Mouse (Mus musculus): ENCODE measurements at regions not wholly inside any gene's neighbourhood (a gene's known extent, or its start where the extent isn't known, plus 50 kb on each side); places are given as distances from the start of the nearest gene placed in this dataset.

DNA sequence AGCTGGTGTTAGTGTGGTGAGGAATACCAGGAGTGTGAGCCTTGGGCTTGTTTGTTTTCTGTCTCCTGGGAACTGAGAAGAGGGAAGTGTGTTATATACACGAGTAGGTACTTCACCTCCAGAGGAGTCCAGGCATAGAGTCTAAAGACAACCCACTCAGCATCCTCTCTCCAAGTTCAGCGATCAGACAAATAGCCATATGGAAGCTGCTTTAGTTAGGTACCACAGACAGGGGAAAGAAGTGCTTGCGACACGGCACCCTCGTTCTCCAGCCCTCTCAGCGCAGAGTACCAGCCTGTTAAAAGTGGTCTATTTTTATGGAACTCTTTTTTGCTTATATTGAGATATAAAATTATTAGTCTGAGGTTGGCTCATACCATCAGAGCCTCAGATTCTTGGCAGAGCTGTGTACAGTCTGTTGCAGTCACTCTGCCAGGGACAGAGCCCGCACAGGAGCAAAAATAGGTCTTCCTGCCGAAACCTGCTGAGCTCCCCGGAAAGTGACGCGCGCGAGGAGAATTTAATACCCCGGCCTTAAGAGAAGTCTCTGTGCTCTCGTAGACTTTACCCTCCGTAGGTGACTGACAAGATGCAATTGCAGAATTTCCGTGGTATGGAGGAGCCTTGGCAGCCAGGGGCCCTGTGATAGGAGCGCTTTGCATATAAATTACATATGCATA lies 175.5 kb downstream of the Vrk1 start:
- DNase-seq (ENCODE audit: low spot score in 2 of 2) = no peak

DNA sequence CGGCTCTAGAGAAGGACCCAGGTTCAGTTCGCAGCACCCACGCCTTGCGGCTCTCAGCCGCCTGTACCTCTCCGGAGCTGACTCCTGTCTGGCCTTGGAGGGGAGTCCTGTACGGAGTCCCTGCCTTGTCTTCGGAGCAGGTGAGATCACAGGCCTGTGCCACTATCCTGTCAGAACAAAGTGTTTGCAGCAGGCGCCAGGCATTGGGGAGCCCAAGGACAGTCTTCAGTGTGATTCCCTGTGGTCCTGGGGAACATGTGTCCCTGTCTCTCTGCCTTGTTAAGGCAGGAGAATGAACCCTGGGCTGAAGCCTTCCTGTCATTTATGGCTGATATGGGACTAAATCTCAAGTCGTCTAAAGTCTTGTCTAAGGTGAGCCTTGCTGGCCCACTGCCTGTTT lies 176.5 kb downstream of the Vrk1 start:
- DNase-seq (ENCODE audit: low spot score in 2 of 2) = no peak

DNA sequence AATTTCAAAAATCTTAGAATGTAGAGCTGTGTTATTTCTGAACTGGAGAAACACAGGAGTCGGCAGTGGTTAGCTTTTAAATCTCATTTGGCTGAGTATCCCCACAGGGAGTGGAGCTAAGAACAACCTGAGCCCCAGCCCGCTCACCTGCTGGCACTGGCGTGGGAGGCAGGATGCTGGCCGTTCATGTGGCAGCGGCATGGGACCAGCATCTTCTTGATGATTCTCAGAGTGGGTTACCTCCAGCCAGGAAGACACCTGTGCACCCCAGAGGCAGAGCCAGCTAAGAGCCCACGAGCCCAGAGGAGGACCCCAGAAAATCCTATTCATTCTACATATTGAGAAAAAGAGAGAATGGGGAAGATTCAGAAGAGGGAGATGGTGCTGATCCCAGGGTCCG lies 181.7 kb downstream of the Vrk1 start:
- no peak for DNase-seq (ENCODE audit: low spot score in 2 of 2)

DNA sequence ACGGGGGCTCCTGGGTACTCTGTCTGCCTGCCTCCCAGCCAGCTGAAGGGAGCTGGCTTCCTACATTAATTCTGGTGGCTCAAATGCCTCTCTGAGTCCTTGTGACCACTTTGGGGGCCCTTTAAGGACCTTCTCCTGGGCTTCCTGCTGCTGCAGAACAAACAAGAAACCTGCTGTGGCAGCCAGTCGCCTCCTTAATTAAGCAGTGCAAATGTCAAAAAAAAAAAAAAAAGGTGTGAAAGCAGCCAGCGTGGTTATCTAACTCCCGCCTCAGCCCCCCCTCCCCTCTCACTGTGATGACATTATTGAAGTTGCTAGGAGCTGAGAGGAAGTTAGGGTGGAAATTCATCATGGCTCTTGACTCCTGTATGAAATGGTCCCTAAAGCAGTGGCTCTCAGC lies 189.3 kb downstream of the Vrk1 start:
- DNase-seq (ENCODE audit: low spot score in 2 of 2) = no peak

DNA sequence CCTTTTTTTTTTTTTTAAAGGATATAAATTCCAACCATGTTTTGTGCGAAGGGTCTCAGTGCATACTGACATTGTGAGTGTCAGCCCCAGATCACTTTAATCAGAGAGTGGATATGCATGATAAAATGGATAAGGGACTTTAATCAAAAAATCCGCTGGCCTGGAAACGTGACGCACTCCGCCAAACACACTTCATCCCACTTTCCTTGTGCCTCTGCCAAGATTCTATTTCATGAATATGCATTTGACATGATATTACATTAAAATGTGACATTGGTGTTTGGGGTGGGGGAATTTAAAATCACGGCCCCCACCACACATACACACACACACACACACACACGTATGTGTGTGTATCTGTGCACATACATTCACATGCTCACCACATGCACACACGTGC lies 193.5 kb downstream of the Vrk1 start:
- DNase-seq (ENCODE audit: low spot score in 2 of 2) = no peak

DNA sequence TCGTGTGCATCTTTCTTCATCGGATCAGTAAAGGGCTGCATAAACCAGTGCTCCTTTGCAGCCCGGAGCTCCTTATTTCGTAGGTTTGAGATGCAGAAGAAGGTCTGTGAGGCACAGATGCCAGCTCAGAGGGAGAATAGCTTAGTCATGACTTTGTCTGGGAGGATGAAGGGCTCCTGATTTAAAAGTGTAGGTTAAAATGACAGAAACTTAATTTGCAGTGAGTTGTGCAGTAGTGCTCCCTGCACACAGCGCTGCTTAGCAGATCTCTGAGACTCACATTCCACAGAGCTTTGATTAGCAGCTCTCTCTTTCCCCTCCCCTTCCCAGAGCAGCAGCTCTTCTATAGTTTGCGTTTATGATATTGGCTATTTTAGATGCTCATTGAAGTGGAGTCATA lies 200.9 kb downstream of the Vrk1 start:
- no peak for DNase-seq (ENCODE audit: low spot score in 2 of 2)

DNA sequence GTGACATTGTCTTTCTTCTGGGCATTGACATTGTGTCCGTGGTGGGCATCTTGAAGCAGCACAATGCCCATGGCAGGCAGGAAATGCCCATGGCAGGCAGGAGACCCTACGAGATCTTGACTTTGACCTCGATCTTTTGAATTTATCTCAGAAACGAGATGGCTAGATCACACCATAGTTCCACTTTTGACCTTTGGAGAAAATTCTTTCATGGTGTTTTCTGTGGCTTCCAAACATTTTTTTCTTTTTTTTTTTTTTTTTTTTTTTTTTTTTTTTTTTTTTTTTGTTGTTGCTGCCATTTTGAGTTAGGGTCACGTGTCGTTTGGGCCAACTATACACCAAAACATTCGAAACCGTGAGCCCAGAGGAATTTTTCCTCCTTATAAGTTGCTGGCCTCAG lies 201.5 kb downstream of the Vrk1 start:
- DNase-seq (ENCODE audit: low spot score in 2 of 2) = no peak

DNA sequence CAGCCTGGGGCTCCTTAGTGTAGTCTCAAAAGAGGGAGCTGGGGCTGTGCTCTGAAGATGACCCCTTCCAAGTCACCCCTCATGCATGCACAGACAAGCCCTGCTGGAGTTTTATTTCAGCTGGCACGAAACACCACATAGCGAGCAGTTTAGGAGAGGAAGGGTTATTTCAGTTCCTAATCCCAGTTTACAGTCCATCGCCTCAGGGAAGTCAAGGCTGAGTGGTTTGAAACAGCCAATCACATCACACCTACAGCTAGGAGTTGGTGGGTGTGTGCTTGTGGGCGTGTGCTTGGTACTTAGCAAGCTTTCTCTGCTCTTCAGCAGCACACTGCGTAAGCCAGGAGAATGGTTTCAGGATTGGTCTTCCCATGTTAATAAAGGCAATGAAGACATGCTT lies 202.4 kb downstream of the Vrk1 start:
- DNase-seq (ENCODE audit: low spot score in 2 of 2) = no peak

DNA sequence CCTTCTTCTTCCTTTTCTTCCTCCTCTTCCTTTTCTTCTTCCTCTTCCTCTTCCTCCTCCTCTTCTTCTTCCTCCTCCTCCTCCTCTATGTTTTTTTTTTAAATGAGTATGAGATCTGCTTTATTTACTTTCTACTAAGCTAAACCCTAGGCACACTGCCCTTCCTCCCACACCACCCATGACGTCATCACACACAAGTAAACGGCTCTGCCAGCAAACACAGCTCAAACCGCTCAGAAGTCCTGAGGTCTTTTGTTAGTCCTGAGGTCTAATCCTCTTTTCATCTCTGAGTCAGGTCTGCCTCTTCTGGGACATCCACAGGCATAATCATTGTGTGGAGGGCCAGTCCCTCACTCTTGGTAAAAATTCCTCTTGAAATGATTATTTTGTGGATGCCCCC lies 210.0 kb downstream of the Vrk1 start:
- no peak for DNase-seq (ENCODE audit: low spot score in 2 of 2)

DNA sequence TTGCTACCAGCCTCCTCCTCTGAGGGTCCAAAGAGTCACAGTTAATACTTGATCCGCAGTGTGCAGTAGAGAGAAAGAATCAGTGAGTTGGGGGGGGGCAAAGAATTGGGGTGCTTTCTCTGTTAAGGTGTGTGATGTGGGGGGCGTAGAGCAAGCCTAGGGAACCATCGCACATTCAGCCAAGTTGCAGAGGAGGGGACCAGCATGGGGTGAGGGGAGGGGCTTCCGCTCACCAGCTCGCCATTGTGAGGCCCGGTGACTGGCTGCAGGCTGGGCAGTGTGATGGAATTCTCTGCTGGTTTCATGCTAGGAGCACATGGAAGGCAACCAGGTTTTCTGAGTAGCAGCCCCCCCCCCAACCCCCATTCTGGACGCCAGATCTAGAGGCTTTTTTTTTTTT lies 216.2 kb downstream of the Vrk1 start:
- no peak for DNase-seq (ENCODE audit: low spot score in 2 of 2)

DNA sequence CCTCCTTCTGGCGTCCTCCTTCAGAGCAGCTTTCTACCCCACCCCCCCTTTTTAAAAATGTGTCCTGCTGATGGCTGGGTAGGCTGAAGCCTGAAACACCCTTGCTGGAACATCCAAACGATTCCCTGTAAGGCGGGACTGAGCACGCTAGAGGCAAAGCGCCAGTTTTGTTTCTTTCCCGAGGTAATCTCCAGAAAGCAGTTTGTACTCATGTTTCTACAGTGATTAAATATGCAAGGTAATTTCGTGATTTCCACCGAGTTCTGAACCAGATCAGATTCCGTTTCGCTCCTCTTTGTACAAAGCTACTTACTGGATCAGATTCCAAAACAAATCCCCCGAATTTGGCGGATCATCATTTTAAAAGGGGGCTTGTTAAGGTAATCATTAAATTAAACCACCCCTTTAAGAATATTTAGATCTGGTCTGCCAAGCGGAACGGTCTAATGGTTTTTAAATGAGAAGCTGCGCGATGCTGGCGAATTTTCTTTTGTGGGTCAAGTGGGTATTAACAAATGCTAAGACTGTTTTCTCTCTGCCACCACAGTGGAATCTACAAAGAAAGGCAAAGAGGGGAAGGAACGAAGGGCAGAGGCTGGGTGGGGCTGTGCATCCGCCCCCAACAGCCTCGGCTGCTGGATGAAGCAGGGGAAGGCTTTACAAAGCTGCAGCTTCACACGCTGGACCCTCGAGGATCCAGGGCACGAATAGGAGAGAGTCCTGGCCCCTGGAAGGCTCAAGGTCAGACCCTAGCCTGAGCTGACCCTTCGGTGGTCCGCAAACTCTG lies 216.9 kb downstream of the Vrk1 start:
- DNase-seq (ENCODE audit: low spot score in 2 of 2) = no peak

DNA sequence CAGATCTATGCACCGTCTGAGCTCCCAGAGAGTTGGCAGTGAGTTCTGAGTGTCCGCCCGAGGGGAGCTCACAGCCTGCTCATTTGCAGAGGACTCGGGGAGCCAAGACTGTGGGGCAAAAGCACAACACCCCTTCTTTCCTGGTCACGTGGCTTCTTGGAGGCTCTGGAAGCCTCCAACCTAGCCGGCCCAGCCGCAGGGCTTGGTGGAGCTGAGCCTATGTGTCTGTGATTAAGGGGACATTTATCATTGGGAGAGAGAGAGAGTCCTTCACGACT lies 217.5 kb downstream of the Vrk1 start:
- no peak for DNase-seq (ENCODE audit: low spot score in 2 of 2)

DNA sequence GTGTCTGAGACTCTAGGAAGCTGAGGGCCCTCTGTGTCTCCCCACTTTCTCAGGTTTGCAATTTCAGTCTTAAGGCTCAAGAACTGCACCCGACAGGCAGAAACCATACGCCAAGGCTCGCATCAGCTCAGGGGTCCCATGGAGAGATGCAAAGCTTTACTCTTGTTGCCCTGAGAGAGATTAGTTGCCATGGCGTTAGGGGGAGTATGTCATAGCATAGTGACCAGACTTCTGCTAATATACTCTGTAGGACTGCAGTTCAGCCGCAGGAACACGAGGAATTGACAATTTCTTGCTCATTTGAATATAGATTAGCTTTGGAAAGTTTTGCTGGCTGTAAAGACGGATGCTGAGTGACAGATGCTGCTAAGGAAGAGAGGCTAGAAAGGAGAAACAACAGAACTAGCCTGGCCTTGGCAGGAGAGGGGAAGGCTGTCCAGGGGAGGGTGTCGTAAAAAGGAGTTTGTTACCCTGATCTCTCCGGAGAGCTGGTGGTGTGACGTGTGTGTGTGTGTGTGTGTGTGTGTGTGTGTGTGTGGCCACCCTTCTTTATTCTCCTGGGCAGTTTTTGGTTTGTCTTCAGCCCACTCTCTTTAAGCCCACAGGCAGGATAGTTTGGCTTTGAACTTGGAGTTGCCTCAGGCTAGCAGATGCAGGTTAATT lies 235.3 kb downstream of the Vrk1 start:
- no peak for DNase-seq (ENCODE audit: low spot score in 2 of 2)

DNA sequence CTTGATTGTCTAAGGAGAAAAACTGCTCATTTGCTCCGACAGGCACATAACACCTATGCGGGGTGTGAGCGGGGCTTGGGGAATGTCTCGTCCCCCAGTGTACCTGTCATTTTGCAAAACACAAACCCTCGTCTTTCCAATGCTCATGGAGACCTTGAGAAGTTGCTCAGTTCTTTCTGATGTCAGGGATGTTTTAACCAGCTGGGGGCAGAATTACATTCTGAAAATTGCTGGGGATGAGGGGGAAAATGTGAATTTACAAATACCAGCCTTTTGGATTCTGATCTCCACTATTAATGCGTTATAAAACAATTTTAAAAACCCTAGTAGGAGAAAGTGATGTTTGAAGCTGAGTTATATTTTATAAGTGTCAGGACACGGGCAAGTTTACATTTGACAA lies 263.6 kb downstream of the Vrk1 start:
- no peak for DNase-seq (ENCODE audit: low spot score in 2 of 2)

DNA sequence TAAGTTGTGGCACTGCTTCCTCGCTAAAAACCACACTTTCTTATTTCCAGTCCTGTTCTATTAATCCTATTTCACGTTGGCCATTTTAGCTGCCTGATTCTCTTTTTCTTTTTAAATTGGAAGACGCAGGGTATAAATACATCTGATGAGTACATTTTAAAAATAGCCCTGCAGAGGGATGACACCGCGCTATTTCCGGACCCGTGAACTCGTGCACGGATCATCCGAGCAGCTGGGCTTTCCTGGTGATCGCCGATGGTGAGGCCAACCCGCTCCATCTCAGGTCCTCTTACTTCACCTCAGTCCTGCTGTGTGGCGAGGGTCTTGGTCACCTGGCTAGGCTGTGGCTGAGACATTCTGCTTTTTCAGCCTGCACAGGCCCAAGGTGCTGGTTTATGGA lies 267.9 kb downstream of the Vrk1 start:
- no peak for DNase-seq (ENCODE audit: low spot score in 2 of 2)

DNA sequence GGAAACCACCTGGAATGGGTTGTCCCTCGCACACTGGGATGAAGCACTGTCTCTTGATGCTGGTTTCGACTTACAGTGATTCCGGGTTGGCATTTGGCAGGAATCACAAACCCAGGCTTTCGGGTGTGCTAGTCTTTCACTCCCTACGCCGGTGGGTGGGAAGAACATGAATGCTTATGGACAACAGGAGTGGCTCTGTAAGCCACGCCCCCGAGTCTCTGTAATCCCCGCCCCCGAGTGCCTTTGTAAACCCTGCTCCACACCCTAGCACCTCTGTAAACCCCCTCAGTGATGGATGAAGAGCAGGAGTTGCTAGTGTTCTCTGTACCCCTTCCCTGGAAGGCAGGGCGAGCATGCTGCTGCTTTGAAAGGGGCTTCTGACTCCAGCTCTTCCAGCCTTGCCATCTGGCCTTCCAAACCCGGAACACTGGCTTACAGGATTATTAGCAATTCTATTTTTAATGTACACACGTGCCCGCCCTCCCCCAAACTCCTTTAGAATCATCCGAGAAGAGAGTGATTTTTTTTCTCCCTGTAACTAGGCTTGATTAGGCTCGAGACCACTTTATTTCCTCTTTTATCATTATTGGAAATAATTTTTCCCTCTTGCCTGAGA lies 272.6 kb downstream of the Vrk1 start:
- DNase-seq (ENCODE audit: low spot score in 2 of 2) = no peak

DNA sequence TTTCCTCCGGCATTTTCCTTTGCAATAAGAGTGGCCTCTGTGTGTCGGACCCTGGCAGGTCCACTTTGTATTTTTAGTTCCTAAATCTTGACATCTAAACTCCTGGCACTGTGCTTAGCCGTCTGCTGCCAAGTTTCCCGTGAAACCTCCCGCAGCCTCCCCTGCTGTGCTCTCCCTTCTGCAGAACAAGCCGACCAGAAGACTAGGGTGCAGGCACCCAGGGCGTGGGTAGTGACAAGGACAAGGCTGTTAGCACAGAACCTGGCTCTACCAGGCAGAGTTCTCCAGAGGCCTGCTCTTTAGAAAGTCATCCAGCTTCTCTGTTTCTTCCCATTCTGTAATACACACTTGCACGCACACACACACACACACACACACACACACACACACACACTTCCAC lies 274.8 kb downstream of the Vrk1 start:
- no peak for DNase-seq (ENCODE audit: low spot score in 2 of 2)

DNA sequence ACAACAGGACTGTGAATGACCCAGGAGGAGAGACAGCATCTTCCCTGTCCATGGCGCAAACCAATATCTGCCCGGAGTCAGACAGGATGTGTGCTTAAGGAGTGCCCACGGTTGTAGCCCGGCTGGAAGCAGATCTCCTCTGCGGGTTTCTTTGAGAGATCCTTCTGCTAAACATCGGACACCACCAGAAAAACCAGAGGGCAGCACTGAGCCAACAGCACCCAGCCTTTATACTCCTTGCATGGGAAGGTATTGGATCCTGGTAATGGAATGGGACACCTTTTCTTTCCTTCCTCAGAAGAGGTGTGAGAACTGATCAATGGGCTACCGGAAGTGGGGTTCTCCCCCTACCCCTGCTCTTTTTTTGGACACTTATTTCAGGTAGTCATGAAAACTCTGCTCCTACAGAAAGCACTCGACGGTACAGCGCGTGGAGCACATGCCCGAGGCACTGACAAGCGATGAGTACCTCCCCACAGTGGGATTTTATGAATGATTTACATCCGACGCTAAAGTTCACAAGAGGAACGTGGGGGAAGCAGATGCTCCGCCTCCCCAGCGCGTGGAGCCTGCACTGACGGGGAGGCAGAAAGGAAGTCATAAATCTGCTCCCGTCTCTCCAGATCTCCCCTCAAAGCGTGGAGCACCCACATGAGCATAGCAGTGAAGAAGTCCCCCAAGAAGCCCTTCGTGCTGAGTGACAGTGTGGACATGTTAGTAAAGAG lies 278.9 kb downstream of the Vrk1 start:
- no peak for DNase-seq (ENCODE audit: low spot score in 2 of 2)

DNA sequence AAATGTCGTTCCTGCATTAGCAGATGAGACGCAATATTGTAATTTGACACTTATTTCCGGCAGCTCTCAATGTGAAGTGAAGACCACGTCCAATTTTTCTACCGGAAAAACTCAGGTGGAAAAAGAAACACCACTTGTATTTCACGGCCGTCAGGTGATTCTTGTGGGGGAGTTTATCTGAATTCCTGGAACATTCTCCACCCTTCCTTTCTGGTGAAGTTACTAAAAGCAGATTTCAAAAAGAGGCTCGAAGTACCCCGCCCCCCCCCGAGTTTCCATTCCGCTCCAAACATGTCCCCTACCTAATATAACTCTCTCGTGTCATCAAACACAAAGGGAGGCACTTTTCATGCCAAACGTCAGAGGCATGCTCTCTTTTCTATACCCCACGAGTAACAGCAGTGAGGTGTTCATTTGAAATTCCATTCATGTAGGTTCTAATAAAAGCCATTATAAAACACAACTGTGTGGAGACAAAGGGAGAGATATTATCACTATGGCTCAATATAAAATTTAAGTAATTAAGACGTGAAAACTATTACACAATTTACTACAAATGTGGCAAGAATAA lies 281.5 kb downstream of the Vrk1 start:
- DNase-seq (ENCODE audit: low spot score in 2 of 2) = no peak

DNA sequence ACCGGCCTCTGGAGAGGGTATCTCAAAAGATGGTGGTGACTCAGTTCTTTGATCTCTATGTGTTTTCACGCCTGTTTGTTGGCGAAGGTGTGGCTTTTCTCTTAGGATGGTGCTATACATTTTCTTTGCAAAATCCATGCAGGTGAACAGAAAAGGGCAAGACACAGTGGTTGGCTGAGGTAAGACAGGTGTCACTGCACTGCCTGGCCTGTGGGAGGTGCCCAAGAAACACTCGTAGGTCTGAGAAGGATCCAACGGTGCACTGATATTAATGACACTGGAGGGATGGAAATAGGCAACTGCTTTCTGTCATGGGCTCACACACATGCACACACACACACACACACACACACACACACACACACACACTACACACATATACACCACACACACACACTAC lies 283.1 kb downstream of the Vrk1 start:
- DNase-seq (ENCODE audit: low spot score in 2 of 2) = no peak

DNA sequence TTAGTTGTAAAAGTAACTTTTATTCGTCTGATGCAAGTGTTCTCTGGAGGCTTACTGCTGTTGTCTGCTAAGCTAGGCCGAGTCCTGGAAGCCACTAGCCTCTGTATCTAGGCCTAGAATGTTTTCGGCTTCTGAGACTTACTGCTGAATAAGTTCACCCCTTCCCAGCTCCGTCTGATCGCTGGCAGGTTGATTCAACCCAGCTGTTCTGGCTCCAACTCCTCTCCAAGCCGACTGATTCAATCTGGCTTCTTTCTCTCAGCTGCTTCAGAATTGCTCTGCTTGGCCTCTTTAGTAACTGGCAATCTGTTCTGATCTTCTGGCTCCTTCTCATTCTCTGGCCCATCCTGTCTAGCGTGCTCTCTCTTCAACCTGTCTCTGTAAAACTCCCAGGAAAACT lies 285.6 kb downstream of the Vrk1 start:
- no peak for DNase-seq (ENCODE audit: low spot score in 2 of 2)

Data from adrenal gland, postnatal 4 days (tissue).